Mouse (Mus musculus) 3T3-L1 (cell line): ENCODE results near the gene Lcmt1.

ENCODE experiments used
- DNase-seq: peaks from one replicate; pipeline ENCODE4 v3.0.0-alpha.2; 2015; ENCODE audit warnings: low read depth, low spot score

Lcmt1 gene

GRCm38 (mm10) chr7:123360185-123360584 is 9.4 kb upstream of the Lcmt1 start:
- no peak for DNase-seq

GRCm38 (mm10) chr7:123361229-123361980 is 8.2 kb upstream of the Lcmt1 start:
- DNase-seq = no peak

- peak; percentile 25 for DNase-seq
These were observed 6.8 kb upstream of the Lcmt1 start for GRCm38 (mm10) chr7:123362806-123363205.

GRCm38 (mm10) chr7:123363971-123364370 is 5.6 kb upstream of the Lcmt1 start:
- no peak for DNase-seq

- DNase-seq = no peak
These were observed 3.5 kb upstream of the Lcmt1 start for GRCm38 (mm10) chr7:123365876-123366741.

GRCm38 (mm10) chr7:123366806-123367205 is 2.8 kb upstream of the Lcmt1 start:
- no peak for DNase-seq

GRCm38 (mm10) chr7:123367218-123368150 is 2.1 kb upstream of the Lcmt1 start:
- peak; percentile 67 for DNase-seq

GRCm38 (mm10) chr7:123368187-123368586 is 1.4 kb upstream of the Lcmt1 start:
- no peak for DNase-seq

- peak; percentile 53 for DNase-seq
These were observed 522 bp upstream of the Lcmt1 start for GRCm38 (mm10) chr7:123368778-123369746.

GRCm38 (mm10) chr7:123370700-123371099 is 1.1 kb downstream of the Lcmt1 start:
- DNase-seq = peak; percentile 14

GRCm38 (mm10) chr7:123371501-123371900 is 1.9 kb downstream of the Lcmt1 start:
- peak; percentile 92 for DNase-seq

GRCm38 (mm10) chr7:123377443-123378400 is 8.1 kb downstream of the Lcmt1 start:
- peak; percentile 97 for DNase-seq

GRCm38 (mm10) chr7:123385693-123386407 is 16.3 kb downstream of the Lcmt1 start:
- DNase-seq = no peak

- peak; percentile 68 for DNase-seq
These were observed 20.2 kb downstream of the Lcmt1 start for GRCm38 (mm10) chr7:123389686-123390280.

GRCm38 (mm10) chr7:123394271-123394670 is 24.7 kb downstream of the Lcmt1 start:
- no peak for DNase-seq

GRCm38 (mm10) chr7:123396900-123397299 is 27.3 kb downstream of the Lcmt1 start:
- no peak for DNase-seq

- no peak for DNase-seq
These were observed 27.8 kb downstream of the Lcmt1 start for GRCm38 (mm10) chr7:123397369-123397768.

- DNase-seq = no peak
These were observed 28.3 kb downstream of the Lcmt1 start for GRCm38 (mm10) chr7:123397931-123398330.
